Mouse (Mus musculus) liver, embryonic 14.5 days (tissue): Measurements from ENCODE around the gene Acot7.

Source experiments
- CTCF ChIP-seq: IDR thresholded peaks from 2 replicates; pipeline ENCODE4 v1.5.1; 2016; ENCODE audit warnings: antibody characterized with exemption, low read depth, control low read depth
- EP300 ChIP-seq: IDR thresholded peaks from 2 replicates; pipeline ENCODE4 v1.6.1; 2016; ENCODE audit warnings: antibody characterized with exemption, low read depth

DNA sequence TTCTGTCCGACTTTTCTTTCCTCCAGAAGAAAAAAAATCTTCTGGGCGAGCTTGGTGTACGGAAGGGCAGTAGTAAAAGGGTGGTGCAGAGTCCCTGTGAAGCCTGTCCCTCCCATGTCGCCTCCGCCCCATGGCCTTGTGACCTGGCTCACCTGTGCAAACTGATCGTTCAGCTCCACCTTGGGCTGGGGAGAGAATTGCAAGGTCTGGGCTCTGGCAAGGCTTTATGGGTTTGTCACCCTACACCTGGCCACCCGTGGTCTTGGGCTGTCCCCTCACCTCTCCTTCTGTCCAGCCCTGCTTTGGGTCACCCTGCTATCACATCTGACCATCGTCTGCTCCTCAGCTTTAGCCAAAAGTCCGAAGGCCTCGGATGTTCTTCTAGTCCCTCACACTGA is 45.2 kb upstream of the Acot7 start:
- TF ChIP-seq CTCF (no peak), EP300 (no peak)
